Mouse (Mus musculus): ENCODE data around the gene Nampt.
"Not testable (repeated sequence)": the region's sequence is repeated elsewhere in the genome, so short reads cannot be mapped to it uniquely, and the experiment has no call there.

The Nampt gene

GRCm38 (mm10) chr12:32846325-32846724, 27.0 kb downstream of the Nampt start:
- DNase-seq, result no peak

DNA sequence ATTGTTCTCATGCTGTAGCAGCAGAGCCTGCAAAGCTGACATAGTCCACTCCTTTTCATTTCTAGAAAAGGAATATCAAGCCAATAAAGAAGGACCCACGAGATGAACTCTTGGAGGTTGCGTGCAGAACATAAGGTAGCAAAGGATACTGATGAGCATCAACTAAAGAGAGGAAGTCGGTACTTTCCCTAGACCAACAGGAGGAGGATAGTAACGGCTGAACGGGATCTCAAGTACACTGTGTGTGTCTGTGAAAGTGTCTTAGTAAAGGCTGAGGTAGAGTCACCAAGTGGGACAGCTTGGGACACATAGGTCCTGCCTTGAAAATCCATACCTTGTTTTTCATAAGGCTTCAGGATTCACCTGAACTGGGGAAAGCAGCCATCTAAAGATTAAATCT, 34.4 kb downstream of the Nampt start:
- no peak for DNase-seq

GRCm38 (mm10) chr12:32854866-32855265, 35.5 kb downstream of the Nampt start:
- DNase-seq, result no peak

- DNase-seq, result no peak
Measured at GRCm38 (mm10) chr12:32855398-32855797, 36.1 kb downstream of the Nampt start.

DNA sequence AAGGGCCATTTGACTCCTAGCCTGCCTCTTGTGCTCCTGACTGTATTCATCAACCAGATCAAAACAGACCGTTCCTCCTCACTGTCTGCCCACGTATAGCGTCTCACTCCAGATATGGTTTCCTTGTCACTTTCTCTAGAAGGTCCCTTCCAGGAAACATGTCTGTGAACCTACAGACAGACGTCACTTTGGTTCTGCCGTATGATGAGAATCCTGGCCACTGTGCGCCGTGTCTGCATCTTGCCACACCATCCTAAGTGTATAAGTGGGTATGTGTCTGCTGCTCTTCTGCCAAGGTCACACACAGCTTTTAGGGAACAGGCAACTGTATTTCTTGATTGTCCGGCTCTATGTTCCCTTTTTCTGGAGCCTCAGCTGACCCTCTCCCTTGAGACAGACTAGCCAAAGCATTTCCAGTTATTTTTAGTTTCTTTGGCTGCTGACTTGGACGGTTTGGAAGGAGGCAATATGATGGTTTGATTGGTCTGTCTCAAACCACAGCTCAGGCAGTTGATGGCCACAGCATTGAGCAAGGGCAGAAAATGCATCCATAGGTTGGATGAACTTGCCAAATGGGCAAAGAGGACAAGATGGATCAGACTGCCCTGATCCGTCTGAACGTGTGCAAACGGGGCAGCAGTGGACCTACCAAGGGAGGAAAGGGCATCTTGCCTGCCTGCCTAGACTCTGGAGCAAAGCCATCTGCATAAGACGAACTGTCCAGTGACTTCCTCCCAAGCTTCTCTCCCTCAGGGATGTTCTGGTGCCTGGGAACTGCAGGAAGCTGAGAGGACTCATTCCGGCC, 37.6 kb downstream of the Nampt start:
- DNase-seq, result no peak

GRCm38 (mm10) chr12:32858444-32858843, 39.1 kb downstream of the Nampt start:
- no peak for DNase-seq

DNA sequence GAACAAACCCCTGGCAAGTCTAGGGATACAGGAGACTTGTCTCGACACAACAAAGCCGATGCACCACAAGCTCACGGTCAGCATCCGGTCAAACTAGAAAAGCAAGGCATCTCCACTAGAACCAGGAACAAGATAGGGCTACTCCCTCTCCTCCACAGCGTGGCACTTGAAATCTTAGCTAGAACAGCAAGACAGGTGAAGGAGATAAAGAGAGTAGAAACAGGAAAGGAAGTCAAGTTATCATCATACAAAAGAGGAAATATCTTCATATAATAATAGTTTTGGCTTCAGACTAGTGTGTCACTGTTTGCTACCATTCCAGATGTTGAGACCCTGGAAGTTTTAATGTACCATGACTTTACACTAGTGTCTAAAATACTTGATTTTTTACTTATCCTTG, 41.5 kb downstream of the Nampt start:
- no peak for DNase-seq

DNA sequence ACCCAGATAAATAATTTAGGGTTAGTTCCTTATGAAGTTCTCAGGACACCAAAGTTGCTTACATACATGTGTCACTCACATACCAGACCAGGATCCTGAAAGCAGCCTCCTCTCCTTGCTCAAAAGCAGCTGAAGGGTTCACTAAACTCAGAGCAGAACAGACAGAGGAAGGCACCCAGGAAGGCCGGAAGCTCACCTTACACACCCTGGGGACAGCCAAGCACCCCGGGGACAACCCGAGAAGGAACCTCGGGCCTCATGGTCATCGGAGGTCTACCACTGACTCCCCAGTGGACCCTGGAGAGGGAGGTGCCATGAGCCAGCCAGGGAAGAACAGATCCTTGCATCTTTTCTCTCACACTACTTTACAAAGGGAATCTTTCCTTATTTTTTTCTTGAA, 51.5 kb downstream of the Nampt start:
- DNase-seq, result no peak

DNA sequence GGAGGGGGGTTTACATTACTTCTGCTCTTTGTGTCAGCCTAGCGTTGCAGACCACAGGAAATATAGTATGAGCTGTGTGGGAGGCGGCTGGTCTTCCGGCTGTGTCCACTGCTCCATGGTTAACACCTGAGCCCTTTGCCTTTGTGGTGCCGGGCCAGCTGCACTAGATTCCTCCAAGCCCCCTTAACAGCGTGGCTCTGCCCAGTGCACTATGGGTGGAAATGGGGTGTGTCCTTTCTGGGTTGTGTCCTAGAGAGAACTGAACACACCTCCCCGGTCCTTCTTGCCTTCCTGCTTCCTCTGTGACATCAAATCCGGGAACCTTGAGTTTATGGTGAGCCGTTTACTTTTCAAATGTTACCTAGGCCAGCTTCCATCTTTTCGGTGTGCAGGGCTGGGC, 58.2 kb downstream of the Nampt start:
- DNase-seq, result no peak

- DNase-seq, result no peak
Measured at GRCm38 (mm10) chr12:32877964-32878571, 58.7 kb downstream of the Nampt start.

GRCm38 (mm10) chr12:32879371-32879770, 60.0 kb downstream of the Nampt start:
- no peak for DNase-seq

DNA sequence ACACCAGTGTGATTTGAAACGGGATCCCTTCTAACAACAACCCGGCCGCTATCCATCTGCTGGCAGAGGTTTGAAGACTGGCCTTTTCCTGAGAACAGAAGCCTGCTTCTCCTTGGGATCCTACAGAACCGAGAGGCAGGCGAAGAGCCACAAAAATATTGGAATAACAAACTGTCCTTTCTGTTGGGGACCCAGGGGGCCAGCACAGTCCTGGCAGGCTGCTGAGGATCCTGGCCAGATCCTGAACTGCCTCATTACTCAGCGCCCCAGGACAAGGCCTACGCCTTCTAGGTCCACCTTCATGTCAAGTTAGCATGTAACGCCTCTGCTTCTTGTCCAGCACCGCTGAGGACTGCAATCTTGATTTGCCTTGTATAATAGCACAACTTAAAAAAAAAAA, 65.0 kb downstream of the Nampt start:
- DNase-seq, result no peak

DNA sequence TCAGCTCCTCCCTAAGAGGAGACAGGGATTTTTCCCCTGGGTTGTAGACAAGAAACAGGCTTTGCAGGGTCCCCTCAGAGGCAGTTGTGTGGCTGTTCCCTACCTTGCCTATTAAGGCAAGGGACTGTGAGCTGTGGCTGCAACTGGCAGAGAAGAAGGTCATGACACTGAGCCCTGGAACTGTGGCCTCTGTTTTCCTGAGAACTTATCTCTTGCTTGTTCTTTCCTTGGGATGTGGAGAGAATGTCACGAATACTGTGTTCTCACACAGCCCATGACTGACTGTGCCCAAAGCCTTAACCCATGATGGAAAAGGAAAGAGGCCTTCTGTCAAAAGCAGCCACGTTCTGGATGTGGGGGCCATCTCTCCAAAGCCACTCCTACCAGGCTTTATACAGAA, 65.7 kb downstream of the Nampt start:
- DNase-seq, result no peak

DNA sequence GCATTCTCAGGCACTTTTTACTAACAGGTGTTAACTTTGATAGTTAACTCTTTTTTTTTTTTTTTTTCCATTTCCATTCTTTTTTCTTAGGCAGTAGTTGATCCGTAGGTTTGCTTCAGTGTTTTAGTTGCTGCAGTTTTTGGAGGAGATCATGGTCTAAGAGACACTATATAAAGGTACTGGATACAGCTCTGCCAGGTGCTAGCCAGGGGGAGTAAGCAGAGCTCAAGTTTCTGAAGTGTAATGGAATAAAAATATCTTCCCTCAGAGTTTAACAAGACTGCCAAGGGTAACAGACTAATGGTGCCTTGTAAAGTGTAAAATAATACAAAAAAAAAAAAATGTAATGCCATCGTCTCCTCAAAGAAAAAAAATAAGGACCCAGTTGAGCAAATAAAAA, 67.0 kb downstream of the Nampt start:
- no peak for DNase-seq

DNA sequence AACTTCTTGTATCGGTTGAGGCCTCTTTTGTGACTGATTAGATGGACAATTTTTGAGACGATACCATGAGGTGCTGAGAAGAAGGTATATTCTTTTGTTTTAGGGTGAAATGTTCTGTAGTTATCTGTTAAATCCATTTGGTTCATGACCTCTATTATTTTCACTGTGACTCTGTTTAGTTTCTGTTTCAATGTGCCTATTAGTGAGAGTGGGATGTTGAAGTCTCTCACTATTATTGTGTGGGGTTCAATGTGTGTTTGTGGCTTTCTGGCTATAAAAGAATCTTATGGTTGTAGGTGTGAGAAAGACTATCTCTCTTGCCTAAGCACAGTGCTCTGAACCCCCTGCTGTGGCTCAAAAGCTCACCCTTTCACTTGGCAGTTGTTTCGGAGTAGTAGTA, 68.9 kb downstream of the Nampt start:
- DNase-seq, result no peak

DNA sequence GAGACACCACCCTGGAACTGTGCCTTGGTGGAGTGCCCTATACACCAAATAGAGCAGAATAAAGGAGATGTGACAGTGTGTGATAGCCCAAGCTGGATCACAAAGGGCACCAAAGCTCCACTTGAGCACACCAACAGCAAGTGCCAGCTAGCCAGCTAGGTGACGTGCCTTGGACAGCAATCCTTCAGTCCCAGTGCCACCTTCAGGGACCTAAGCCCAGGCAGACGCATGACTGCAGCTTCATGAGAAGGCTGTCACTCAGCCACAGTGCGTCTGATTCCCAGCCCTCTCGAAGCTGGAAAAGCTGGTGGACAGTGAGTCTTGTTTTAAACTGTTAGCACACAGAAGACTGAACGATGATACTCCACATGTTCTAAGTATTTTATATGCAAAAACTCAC, 70.5 kb downstream of the Nampt start:
- DNase-seq, result no peak

DNA sequence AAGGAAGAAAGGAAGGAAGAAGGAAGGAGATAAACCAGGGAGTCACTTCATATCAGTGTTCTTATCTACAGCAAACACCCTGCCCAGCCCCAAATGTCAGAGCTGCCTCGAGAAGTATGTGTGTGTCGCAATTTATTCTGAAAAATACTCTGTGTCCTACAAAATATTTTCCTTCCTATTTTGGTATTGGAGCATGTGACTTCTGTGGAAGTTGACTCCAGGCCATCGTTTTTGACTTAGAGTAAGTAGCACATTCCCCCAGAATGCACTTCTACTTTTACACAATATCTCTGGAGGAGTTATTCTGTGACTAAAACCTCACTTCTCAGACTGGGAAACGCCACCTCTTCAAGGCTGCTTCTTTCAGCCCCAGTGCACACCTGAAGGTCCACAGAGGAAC, 71.1 kb downstream of the Nampt start:
- DNase-seq, result no peak

DNA sequence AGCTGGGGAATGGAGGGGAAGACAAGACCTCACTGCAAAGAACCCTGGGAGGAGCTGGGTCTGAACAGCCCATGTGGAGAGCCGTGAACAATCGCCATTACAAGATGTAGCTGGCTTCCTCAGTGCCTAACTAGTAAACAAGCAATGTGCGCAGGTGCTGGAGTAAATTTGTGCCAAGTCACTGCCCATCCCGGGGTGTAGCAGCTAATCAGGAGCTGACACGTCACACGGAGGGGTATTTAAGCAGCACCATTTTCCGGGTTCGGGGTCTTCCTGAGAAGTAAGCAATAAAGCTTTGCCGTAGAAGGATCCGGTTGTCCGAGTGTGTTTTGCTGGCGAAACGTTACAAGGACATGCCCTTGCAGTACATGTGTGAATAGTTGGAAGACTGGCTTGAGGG, 71.9 kb downstream of the Nampt start:
- not testable (repeated sequence) for DNase-seq

- peak; percentile 83 for DNase-seq
Measured at GRCm38 (mm10) chr12:32893212-32893611, 73.9 kb downstream of the Nampt start.

GRCm38 (mm10) chr12:32895806-32896205, 76.5 kb downstream of the Nampt start:
- DNase-seq, result no peak

GRCm38 (mm10) chr12:32896496-32896895, 77.2 kb downstream of the Nampt start:
- no peak for DNase-seq

- DNase-seq, result peak; percentile 88
Measured at GRCm38 (mm10) chr12:32897199-32898120, 78.1 kb downstream of the Nampt start.

- DNase-seq, result peak; percentile 30
Measured at GRCm38 (mm10) chr12:32901005-32901404, 81.7 kb downstream of the Nampt start.
